Mouse (Mus musculus): ENCODE results near the gene Cdc6. TPM values are rescaled to one million over a fixed set of nuclear protein-coding genes. Genes with fewer than 3 reads are reported as not detected.

Cdc6 gene
- total and polyA plus RNA-seq, 3 experiments = 0.13 to 0.32 (median 0.14) TPM

GRCm38 (mm10) chr11:98944897-98945604, 37.5 kb downstream of the Cdc6 start:
- WGBS = 63% methylated on average over 11 of the region's 11 CpGs
- H3K4me1 ChIP-seq (ENCODE audit: control insufficient read depth, insufficient read depth, low read length) = peaks cover 44% of the 10 kb centered on the region
- DNase-seq = peak; percentile 7 to 22

GRCm38 (mm10) chr11:98945605-98945977, 38.0 kb downstream of the Cdc6 start:
- TF ChIP-seq POLR2A (IDR thresholded peaks at IDR 0.05; ENCODE audit: insufficient read depth, low read depth, low read length) = no peak
- TF ChIP-seq EP300 (IDR thresholded peaks at IDR 0.05; ENCODE audit: insufficient read depth, low read depth, low read length) = no peak
- TF ChIP-seq CTCF (IDR thresholded peaks at IDR 0.05) = no peak
- Histone ChIP-seq H3K79me2 (replicated peaks; ENCODE audit: control insufficient read depth, insufficient read depth, low read length) (peaks cover 2% of the 10 kb centered on the region; the same call in 1 of the 2 replicates), H3K9ac (ENCODE audit: low read depth, low read length) (no peak overlapping the region), H3K4me3 (no peak overlapping the region), H3K4me1 (ENCODE audit: control insufficient read depth, insufficient read depth, low read length) (peaks cover 40% of the 10 kb centered on the region), H3K27me3 (ENCODE audit: control insufficient read depth, insufficient read depth, low read length) (no peaks in the 10 kb centered on the region), H3K27ac (no peak overlapping the region; the same call in 1 of the 2 replicates), H3K36me3 (ENCODE audit: control insufficient read depth, insufficient read depth, low read length) (no peaks in the 10 kb centered on the region)
- whole genome bisulfite sequencing = 43% methylated on average over 3 of the region's 3 CpGs
- peak; percentile 26 to 40 for DNase-seq
- intact Hi-C loops (cut with DNase I) = no loop called here

More at GRCm38 (mm10) chr11:98944897-98945604, 37.5 kb downstream of the Cdc6 start:
- intact Hi-C loops (cut with DNase I) = no loop called here
- no peaks in the 10 kb centered on the region for H3K36me3 ChIP-seq (ENCODE audit: control insufficient read depth, insufficient read depth, low read length)
- H3K79me2 ChIP-seq (replicated peaks; ENCODE audit: control insufficient read depth, insufficient read depth, low read length) = peaks cover 3% of the 10 kb centered on the region; the same call in 1 of the 2 replicates
- H3K27me3 ChIP-seq (ENCODE audit: control insufficient read depth, insufficient read depth, low read length) = no peaks in the 10 kb centered on the region
- peak overlapping the region; percentile 71; the same call in 1 of the 2 replicates for H3K27ac ChIP-seq
- no peak for TF ChIP-seq CTCF (IDR thresholded peaks at IDR 0.05)
- TF ChIP-seq EP300 (IDR thresholded peaks at IDR 0.05; ENCODE audit: insufficient read depth, low read depth, low read length) = no peak
- no peak for TF ChIP-seq POLR2A (IDR thresholded peaks at IDR 0.05; ENCODE audit: insufficient read depth, low read depth, low read length)
- H3K4me3 ChIP-seq = no peak overlapping the region
- no peak overlapping the region for H3K9ac ChIP-seq (ENCODE audit: low read depth, low read length)

GRCm38 (mm10) chr11:98947969-98948569, 40.5 kb downstream of the Cdc6 start:
- Histone ChIP-seq H3K27ac (no peak overlapping the region; the same call in 1 of the 2 replicates), H3K4me3 (no peak overlapping the region), H3K27me3 (ENCODE audit: control insufficient read depth, insufficient read depth, low read length) (no peaks in the 10 kb centered on the region), H3K36me3 (ENCODE audit: control insufficient read depth, insufficient read depth, low read length) (peaks cover 2% of the 10 kb centered on the region; the same call in 1 of the 2 replicates), H3K9ac (ENCODE audit: low read depth, low read length) (no peak overlapping the region), H3K4me1 (ENCODE audit: control insufficient read depth, insufficient read depth, low read length) (peaks cover 41% of the 10 kb centered on the region), H3K79me2 (replicated peaks; ENCODE audit: control insufficient read depth, insufficient read depth, low read length) (peaks cover 2% of the 10 kb centered on the region; the same call in 1 of the 2 replicates)
- intact Hi-C loops (cut with DNase I) = no loop called here
- no peak for TF ChIP-seq EP300 (IDR thresholded peaks at IDR 0.05; ENCODE audit: insufficient read depth, low read depth, low read length)
- TF ChIP-seq POLR2A (IDR thresholded peaks at IDR 0.05; ENCODE audit: insufficient read depth, low read depth, low read length) = no peak
- no peak for TF ChIP-seq CTCF (IDR thresholded peaks at IDR 0.05)
- DNase-seq = no peak
- WGBS = 49% methylated on average over 18 of the region's 18 CpGs

GRCm38 (mm10) chr11:98949242-98949957, 41.8 kb downstream of the Cdc6 start:
- no peak for DNase-seq
- H3K27ac ChIP-seq = no peak overlapping the region; the same call in 1 of the 2 replicates
- intact Hi-C loops (cut with DNase I) = no loop called here
- peaks cover 2% of the 10 kb centered on the region; the same call in 1 of the 2 replicates for H3K79me2 ChIP-seq (replicated peaks; ENCODE audit: control insufficient read depth, insufficient read depth, low read length)
- peaks cover 38% of the 10 kb centered on the region for H3K4me1 ChIP-seq (ENCODE audit: control insufficient read depth, insufficient read depth, low read length)
- WGBS = 57% methylated on average over 12 of the region's 12 CpGs
- no peak overlapping the region for H3K4me3 ChIP-seq
- H3K27me3 ChIP-seq (ENCODE audit: control insufficient read depth, insufficient read depth, low read length) = no peaks in the 10 kb centered on the region
- peaks cover 2% of the 10 kb centered on the region; the same call in 1 of the 2 replicates for H3K36me3 ChIP-seq (ENCODE audit: control insufficient read depth, insufficient read depth, low read length)
- no peak overlapping the region for H3K9ac ChIP-seq (ENCODE audit: low read depth, low read length)
- TF ChIP-seq POLR2A (IDR thresholded peaks at IDR 0.05; ENCODE audit: insufficient read depth, low read depth, low read length) = no peak
- no peak for TF ChIP-seq CTCF (IDR thresholded peaks at IDR 0.05)
- no peak for TF ChIP-seq EP300 (IDR thresholded peaks at IDR 0.05; ENCODE audit: insufficient read depth, low read depth, low read length)

GRCm38 (mm10) chr11:98949958-98950460, 42.4 kb downstream of the Cdc6 start:
- WGBS = 60% methylated on average over 7 of the region's 7 CpGs
- H3K4me3 ChIP-seq = no peak overlapping the region

More at GRCm38 (mm10) chr11:98949958-98950460, 42.4 kb downstream of the Cdc6 start:
- Histone ChIP-seq H3K27me3 (ENCODE audit: control insufficient read depth, insufficient read depth, low read length) (no peaks in the 10 kb centered on the region), H3K4me1 (ENCODE audit: control insufficient read depth, insufficient read depth, low read length) (peaks cover 40% of the 10 kb centered on the region), H3K36me3 (ENCODE audit: control insufficient read depth, insufficient read depth, low read length) (peaks cover 6% of the 10 kb centered on the region; the same call in 1 of the 2 replicates), H3K9ac (ENCODE audit: low read depth, low read length) (no peak overlapping the region), H3K27ac (no peak overlapping the region; the same call in 1 of the 2 replicates), H3K79me2 (replicated peaks; ENCODE audit: control insufficient read depth, insufficient read depth, low read length) (peaks cover 2% of the 10 kb centered on the region; the same call in 1 of the 2 replicates)
- DNase-seq = peak in 1 of 2 experiments; percentile 75
- intact Hi-C loops (cut with DNase I) = loop anchor here (2.0 kb wide), 1 partner anchor 19 kb away; no protein-coding TSS in a partner anchor
- no peak for TF ChIP-seq POLR2A (IDR thresholded peaks at IDR 0.05; ENCODE audit: insufficient read depth, low read depth, low read length)
- TF ChIP-seq EP300 (IDR thresholded peaks at IDR 0.05; ENCODE audit: insufficient read depth, low read depth, low read length) = no peak
- no peak for TF ChIP-seq CTCF (IDR thresholded peaks at IDR 0.05)

All from heart, adult 2 months (tissue).